Mouse (Mus musculus) hematopoietic stem cell, adult 5-6 weeks (primary cell): ENCODE measurements at regions not wholly inside any gene's neighbourhood (a gene's known extent, or its start where the extent isn't known, plus 50 kb on each side); places are given as distances from the start of the nearest gene placed in this dataset.
A peak's percentile ranks its signal among the peaks of the same experiment; 100 is the strongest.

ENCODE experiments used
- ATAC-seq, 2 experiments: fragments of 125-278 bp in 1 of 2; replicated peaks in 1 of 2; 2 replicates each; pipeline ENCODE4 v1.8.0; 2016 to 2017; ENCODE audit warnings: inconsistent platforms in 2 of 2, mild to moderate bottlenecking in 2 of 2, moderate number of reproducible peaks in 2 of 2, low read depth in 1 of 2, moderate TSS enrichment in 1 of 2; ENCODE audit not compliant: low FRiP score in 2 of 2, poor library complexity in 2 of 2, severe bottlenecking in 2 of 2, insufficient read depth in 1 of 2, low TSS enrichment in 1 of 2

DNA sequence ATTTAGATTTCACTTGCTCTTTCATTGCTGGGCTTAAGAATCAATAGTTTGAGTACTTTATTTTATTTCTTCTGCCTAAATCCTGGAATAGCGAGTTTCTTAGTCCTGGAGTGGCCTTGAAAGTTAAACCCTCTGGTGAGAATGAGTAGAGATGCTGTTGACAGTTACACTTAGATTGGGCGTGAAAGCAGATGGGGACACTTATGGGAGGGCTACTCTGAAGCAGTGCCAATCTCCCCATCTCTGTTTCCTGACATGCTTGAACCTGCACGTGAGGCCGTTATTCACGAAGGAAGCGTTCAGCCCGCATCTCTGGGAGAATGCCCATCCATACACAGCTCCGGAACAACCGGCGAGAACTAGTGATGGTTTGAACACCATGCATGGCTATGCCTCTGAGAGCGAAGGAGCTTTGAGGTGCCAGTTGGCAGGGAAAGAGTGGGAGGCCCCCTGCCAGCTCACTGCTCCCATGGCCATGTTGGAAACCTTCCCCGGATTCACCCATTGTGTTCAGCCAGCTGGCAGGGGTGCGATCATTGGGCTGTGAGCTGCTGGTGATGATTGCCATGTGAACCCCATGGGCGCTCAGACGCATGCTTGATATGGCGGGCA lies 792.2 kb upstream of the Got2 start:
- no peak for ATAC-seq

GRCm38 (mm10) chr8:96679510-96679909 lies 791.2 kb upstream of the Got2 start:
- ATAC-seq, result no peak

DNA sequence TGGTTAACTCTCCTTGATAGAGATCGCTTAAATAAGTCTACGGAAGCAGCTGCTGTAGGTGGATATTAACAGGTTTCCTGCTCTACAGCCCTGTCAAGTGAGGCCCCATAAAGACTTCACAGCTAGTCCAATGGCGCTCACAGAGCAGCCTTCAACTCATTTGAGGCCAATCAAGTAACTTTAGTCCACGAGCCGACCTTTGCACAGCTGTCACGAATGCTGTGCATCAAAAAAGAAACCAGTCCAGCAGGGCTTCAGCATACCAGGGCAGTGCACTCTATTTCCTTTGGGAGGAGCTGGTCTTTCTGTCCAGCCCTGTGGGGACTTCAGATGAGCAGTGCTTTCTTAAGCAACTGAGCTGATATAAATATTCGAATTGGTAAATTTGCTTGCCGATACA lies 786.4 kb upstream of the Got2 start:
- ATAC-seq, result peak; percentile 21 to 49; a peak in 2 of 4 replicates

- no peak for ATAC-seq
These were observed 768.3 kb upstream of the Got2 start for GRCm38 (mm10) chr8:96656495-96657279.

GRCm38 (mm10) chr8:96647743-96648142 lies 759.4 kb upstream of the Got2 start:
- ATAC-seq, result no peak
